9 mouse cellular contexts compared by ENCODE assay signal in the genomic region with DNA sequence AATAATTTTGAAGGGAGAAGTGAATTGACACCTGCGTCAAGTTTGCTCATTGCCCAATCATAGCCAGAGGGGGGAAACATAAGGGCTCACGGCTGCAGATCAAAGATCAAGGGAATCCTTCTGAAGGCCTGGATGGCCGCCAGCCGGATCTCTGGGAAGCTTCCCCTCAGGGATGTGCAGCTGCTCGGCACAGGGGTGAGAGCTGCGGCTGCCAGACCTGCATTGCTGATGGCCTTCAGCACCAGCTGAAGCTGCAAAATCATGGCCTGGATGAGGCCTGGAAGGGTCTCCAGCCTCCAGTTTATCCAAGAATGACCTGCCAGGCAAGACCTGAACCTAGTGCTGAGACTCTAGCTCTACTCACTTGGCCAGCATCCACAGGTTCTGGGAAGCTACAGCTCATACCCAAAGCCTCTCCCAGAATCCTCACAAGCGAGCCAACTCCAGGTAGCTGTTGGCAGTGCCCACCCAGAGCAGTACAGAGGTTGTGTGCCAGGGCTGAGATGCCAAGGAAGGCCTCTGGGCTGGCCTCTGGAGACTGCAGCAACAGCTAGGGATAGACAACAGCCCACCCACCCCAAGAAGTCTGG.
DNase-seq lines count a peak whose midpoint lies in the region; ATAC-seq and TF ChIP-seq lines count a peak whose summit lies in the region.
"Had no signal": no experiment of that assay in that cellular context is flagged by ENCODE, and none has a peak within 500 bp of the region (broad histone marks: within the 10 kb centered on the region; RNA-seq: fewer than 3 reads in every experiment).

No protein-coding gene starts in this region.

- H3K4me2 ChIP-seq in forebrain, postnatal 0 days (ENCODE audit: low read depth): no peak overlapping the region
- no peak overlapping the region for H3K4me2 ChIP-seq in forebrain, embryonic 15.5 days (replicated peaks)
- H3K4me2 ChIP-seq in lung, embryonic 14.5 days: no peak overlapping the region
- no peak overlapping the region for H3K4me2 ChIP-seq in lung, postnatal 0 days (replicated peaks; ENCODE audit: low read depth, low read length)
- H3K4me2 ChIP-seq in limb, embryonic 14.5 days (replicated peaks; ENCODE audit: low read depth, low read length, severe bottlenecking): no peak overlapping the region

- TF ChIP-seq EP300 in lung, postnatal 0 days (IDR thresholded peaks at IDR 0.05): no peak

- H3K27ac ChIP-seq in forebrain, postnatal 0 days (ENCODE audit: low read depth, low read length): no peak overlapping the region
- no peak overlapping the region for H3K27ac ChIP-seq in forebrain, embryonic 15.5 days (replicated peaks)
- H3K27ac ChIP-seq in lung, embryonic 14.5 days (ENCODE audit: low read depth): no peak overlapping the region
- H3K27ac ChIP-seq in lung, postnatal 0 days (ENCODE audit: low read length): no peak overlapping the region
- no peak overlapping the region for H3K27ac ChIP-seq in limb, embryonic 14.5 days (replicated peaks; ENCODE audit: low read depth, low read length)

- H3K9ac ChIP-seq in forebrain, postnatal 0 days: no peak overlapping the region
- H3K9ac ChIP-seq in forebrain, embryonic 15.5 days (replicated peaks): no peak overlapping the region
- no peak overlapping the region for H3K9ac ChIP-seq in lung, embryonic 14.5 days
- no peak overlapping the region for H3K9ac ChIP-seq in lung, postnatal 0 days (replicated peaks; ENCODE audit: low read depth)
- H3K9ac ChIP-seq in limb, embryonic 14.5 days (ENCODE audit: low read depth, low read length, severe bottlenecking): no peak overlapping the region

- TF ChIP-seq CTCF in forebrain, postnatal 0 days (IDR thresholded peaks at IDR 0.05; ENCODE audit: low read depth): no peak
- no peak for TF ChIP-seq CTCF in lung, embryonic 14.5 days (IDR thresholded peaks at IDR 0.05; ENCODE audit: low read depth)
- TF ChIP-seq CTCF in lung, postnatal 0 days (IDR thresholded peaks at IDR 0.05): no peak

- no peak for TF ChIP-seq POLR2A in limb, embryonic 14.5 days (IDR thresholded peaks at IDR 0.05; ENCODE audit: borderline replicate concordance, extremely low read depth, insufficient read depth, insufficient read length)

- no peaks in the 10 kb centered on the region for H3K4me1 ChIP-seq in forebrain, postnatal 0 days (ENCODE audit: insufficient read depth)
- H3K4me1 ChIP-seq in forebrain, embryonic 15.5 days: peaks cover 6% of the 10 kb centered on the region; the same call in 1 of the 2 replicates
- no peaks in the 10 kb centered on the region for H3K4me1 ChIP-seq in lung, embryonic 14.5 days (ENCODE audit: insufficient read depth)
- H3K4me1 ChIP-seq in lung, postnatal 0 days (ENCODE audit: insufficient read depth, low read depth, low read length): no peaks in the 10 kb centered on the region
- H3K4me1 ChIP-seq in limb, embryonic 14.5 days (ENCODE audit: control insufficient read depth, insufficient read depth, low read length): peaks cover 5% of the 10 kb centered on the region; the same call in 1 of the 2 replicates

- 32% methylated on average over 7 of the region's 7 CpGs for WGBS in forebrain, postnatal 0 days
- 37% methylated on average over 7 of the region's 7 CpGs for WGBS in forebrain, embryonic 15.5 days
- 29% methylated on average over 7 of the region's 7 CpGs for WGBS in lung, embryonic 14.5 days
- 31% methylated on average over 7 of the region's 7 CpGs for WGBS in lung, postnatal 0 days
- 18% methylated on average over 7 of the region's 7 CpGs for WGBS in limb, embryonic 14.5 days

- no peaks in the 10 kb centered on the region for H3K36me3 ChIP-seq in forebrain, postnatal 0 days (ENCODE audit: insufficient read depth)
- no peaks in the 10 kb centered on the region for H3K36me3 ChIP-seq in forebrain, embryonic 15.5 days
- no peaks in the 10 kb centered on the region for H3K36me3 ChIP-seq in lung, embryonic 14.5 days (ENCODE audit: insufficient read depth)
- H3K36me3 ChIP-seq in lung, postnatal 0 days (ENCODE audit: insufficient read depth, low read length): no peaks in the 10 kb centered on the region
- no peaks in the 10 kb centered on the region for H3K36me3 ChIP-seq in limb, embryonic 14.5 days (ENCODE audit: control insufficient read depth, insufficient read depth, low read length)

- no peaks in the 10 kb centered on the region for H3K27me3 ChIP-seq in forebrain, postnatal 0 days (ENCODE audit: insufficient read depth, low read length)
- H3K27me3 ChIP-seq in forebrain, embryonic 15.5 days: no peaks in the 10 kb centered on the region
- H3K27me3 ChIP-seq in lung, embryonic 14.5 days (ENCODE audit: insufficient read depth, low read length): no peaks in the 10 kb centered on the region
- no peaks in the 10 kb centered on the region for H3K27me3 ChIP-seq in lung, postnatal 0 days (replicated peaks; ENCODE audit: insufficient read depth, low read length)
- H3K27me3 ChIP-seq in limb, embryonic 14.5 days (ENCODE audit: control insufficient read depth, insufficient read depth, low read length): no peaks in the 10 kb centered on the region

- no peak overlapping the region for H3K4me3 ChIP-seq in forebrain, postnatal 0 days (ENCODE audit: low read depth, low read length)
- H3K4me3 ChIP-seq in forebrain, embryonic 15.5 days: no peak overlapping the region
- H3K4me3 ChIP-seq in lung, embryonic 14.5 days (ENCODE audit: low read depth, low read length): no peak overlapping the region
- H3K4me3 ChIP-seq in lung, postnatal 0 days (ENCODE audit: low read depth, low read length): no peak overlapping the region
- no peak overlapping the region for H3K4me3 ChIP-seq in limb, embryonic 14.5 days (replicated peaks; ENCODE audit: low read length)

- ATAC-seq in forebrain, postnatal 0 days: no peak
- ATAC-seq in forebrain, embryonic 15.5 days (replicated peaks): no peak
- peak; percentile 68; the same call in 1 of the 2 replicates for ATAC-seq in lung, embryonic 14.5 days (ENCODE audit: insufficient read depth)
- no peak for ATAC-seq in lung, postnatal 0 days
- ATAC-seq in limb, embryonic 14.5 days (ENCODE audit: low FRiP score, low read depth): no peak

- H3K9me3 ChIP-seq in forebrain, postnatal 0 days (ENCODE audit: low read length): no peaks in the 10 kb centered on the region
- 0 out of 2 replicates have a peak, but pooled peaks cover 3% of the 10 kb centered on the region for H3K9me3 ChIP-seq in forebrain, embryonic 15.5 days
- H3K9me3 ChIP-seq in lung, embryonic 14.5 days (ENCODE audit: low read depth, low read length): no peaks in the 10 kb centered on the region
- H3K9me3 ChIP-seq in lung, postnatal 0 days (ENCODE audit: low read length): no peaks in the 10 kb centered on the region
- no peaks in the 10 kb centered on the region for H3K9me3 ChIP-seq in limb, embryonic 14.5 days (ENCODE audit: control insufficient read depth, low read length)

- DNase-seq in forebrain, postnatal 0 days: peak; percentile 37
- DNase-seq in lung, embryonic 14.5 days: peak; percentile 82
- no peak for DNase-seq in lung, postnatal 0 days (ENCODE audit: low spot score)
- DNase-seq in cerebellum, adult 11-12 months: peak; percentile 10
- peak; percentile 66 for DNase-seq in limb, embryonic 14.5 days (ENCODE audit: low spot score)
- DNase-seq in thymus, postnatal 14 days: no peak
- no peak for DNase-seq in frontal cortex, postnatal 25 days (ENCODE audit: low spot score in 2 of 2)
- DNase-seq: thymus, postnatal 25 days had no signal

Comparison
In these comparisons a context has a peak if more than half of its experiments do, and no peak if none do; other contexts are left out.
1. DNase-seq: peak in forebrain, postnatal 0 days (single experiment), lung, embryonic 14.5 days (single experiment), cerebellum, adult 11-12 months (single experiment) and limb, embryonic 14.5 days (single experiment); none in lung, postnatal 0 days (single experiment), thymus, postnatal 14 days (single experiment) and frontal cortex, postnatal 25 days (0 of 2).